Mouse (Mus musculus) heart, embryonic 16.5 days (tissue): Measurements from ENCODE around the gene Gpc6. TPM values are rescaled to one million over a fixed set of nuclear protein-coding genes. Genes with fewer than 3 reads are reported as not detected.

ENCODE experiments used
- ATAC-seq: fragments of 200-750 bp; cut with Nextera tagmentation; replicated peaks from 2 replicates; pipeline ENCODE4 v1.8.0; 2017; ENCODE audit warnings: moderate number of reproducible peaks; ENCODE audit not compliant: insufficient read depth, low FRiP score; ENCODE audit errors: extremely low read depth
- H3K27ac ChIP-seq: fragments of 300-500 bp; sonication (generic); 2 replicates; pipeline ENCODE4 v1.5.1; 2014; ENCODE audit warnings: mild to moderate bottlenecking, low read length, control low read depth, moderate library complexity
- H3K27me3 ChIP-seq: fragments of 300-500 bp; sonication (generic); 2 replicates; pipeline ENCODE4 v1.6.1; 2014; ENCODE audit warnings: low read length, mixed read lengths; ENCODE audit not compliant: control insufficient read depth, insufficient read depth
- H3K36me3 ChIP-seq: fragments of 300-500 bp; sonication (generic); 2 replicates; pipeline ENCODE4 v1.6.1; 2014; ENCODE audit not compliant: control insufficient read depth, insufficient read depth
- H3K4me1 ChIP-seq: fragments of 300-500 bp; sonication (generic); 2 replicates; pipeline ENCODE4 v1.6.1; 2014; ENCODE audit warnings: low read length, mixed read lengths; ENCODE audit not compliant: control insufficient read depth, insufficient read depth
- H3K4me2 ChIP-seq: fragments of 300-500 bp; sonication (generic); 2 replicates; pipeline ENCODE4 v1.6.1; 2014; ENCODE audit warnings: low read depth, mild to moderate bottlenecking, control low read depth, low read length
- H3K4me3 ChIP-seq: fragments of 300-500 bp; sonication (generic); 2 replicates; pipeline ENCODE4 v1.5.1; 2014; ENCODE audit warnings: mild to moderate bottlenecking, control low read depth, low read length
- H3K9ac ChIP-seq: fragments of 300-500 bp; sonication (generic); 2 replicates; pipeline ENCODE4 v1.6.1; 2014; ENCODE audit warnings: low read length, control low read depth
- H3K9me3 ChIP-seq: fragments of 300-500 bp; sonication (generic); replicated peaks from 2 replicates; pipeline ENCODE4 v1.6.1; 2016; ENCODE audit warnings: low read length; ENCODE audit not compliant: control insufficient read depth
- WGBS: fragments of 180-500 bp; shearing (Covaris S2); extraction: QIAGEN DNeasy Blood & Tissue Kit; methylation state at CpG from one replicate; pipeline ENCODE4 v1.1.7; 2014; 5-methylcytosine and 5-hydroxymethylcytosine counted together
- polyA plus RNA-seq: library from polyadenylated mRNA; unstranded; fragments of >200 nt; fragmentation: Nextera tagmentation; extraction: Ambion mirVana; gene quantifications from 2 replicates; pipeline ENCODE4 v1.2.1, GENCODE M21; 2015

The Gpc6 gene
- polyA plus RNA-seq, 1 experiment from 2014 or later, result 15.8 TPM

DNA sequence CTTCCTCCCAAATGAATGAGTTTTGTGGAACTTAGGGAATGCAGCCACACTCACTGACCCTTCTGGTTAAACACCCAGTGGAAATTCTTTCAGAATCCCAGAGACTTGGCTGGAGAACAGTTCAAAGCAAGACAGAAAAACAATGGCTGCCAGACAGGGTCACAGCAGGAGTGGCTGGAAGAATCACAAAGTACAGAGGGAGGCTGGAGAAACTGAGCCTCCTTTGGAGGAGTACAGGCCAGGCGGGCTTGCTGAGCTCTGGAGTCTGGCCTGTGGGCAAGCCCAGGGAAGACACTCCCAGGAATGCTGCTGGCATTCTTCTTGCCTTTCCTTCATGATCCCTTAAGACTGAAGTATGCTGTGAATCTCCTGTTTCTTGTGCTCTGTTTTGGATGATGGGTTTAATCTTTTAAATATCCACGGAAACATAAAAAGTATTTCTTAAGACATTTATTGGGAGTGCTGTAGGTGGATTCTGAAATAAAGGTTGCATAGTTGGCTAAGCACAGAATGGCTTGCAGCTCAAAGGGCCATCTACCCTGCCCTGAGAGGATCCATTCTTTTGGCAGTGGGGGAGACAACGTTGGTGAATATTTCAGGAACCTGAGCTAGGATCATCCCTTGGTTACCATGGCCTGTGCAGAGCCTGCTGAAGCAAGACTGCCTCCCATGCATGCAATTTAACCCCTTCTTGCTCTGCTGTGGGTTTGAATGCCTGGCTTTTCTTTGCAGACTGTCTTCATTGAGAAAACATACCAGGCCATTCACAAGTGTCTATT, 342.9 kb downstream of the Gpc6 start:
- Histone ChIP-seq H3K27ac (no peak overlapping the region), H3K9ac (no peak overlapping the region), H3K4me1 (no peaks in the 10 kb centered on the region), H3K27me3 (no peaks in the 10 kb centered on the region), H3K4me3 (no peak overlapping the region), H3K4me2 (no peak overlapping the region), H3K36me3 (no peaks in the 10 kb centered on the region), H3K9me3 (no peaks in the 10 kb centered on the region)
- ATAC-seq, result no peak
- 57% methylated on average over 3 of the region's 3 CpGs for WGBS

- 91% methylated on average over 3 of the region's 3 CpGs for WGBS
- H3K9me3 ChIP-seq, result no peaks in the 10 kb centered on the region
- no peaks in the 10 kb centered on the region for H3K4me1 ChIP-seq
- no peak overlapping the region for H3K4me2 ChIP-seq
- no peak for ATAC-seq
- H3K9ac ChIP-seq, result no peak overlapping the region
- no peaks in the 10 kb centered on the region for H3K36me3 ChIP-seq
- no peak overlapping the region for H3K4me3 ChIP-seq
- H3K27ac ChIP-seq, result no peak overlapping the region
- no peaks in the 10 kb centered on the region for H3K27me3 ChIP-seq
These were observed 358.5 kb downstream of the Gpc6 start for GRCm38 (mm10) chr14:117283631-117284030.

DNA sequence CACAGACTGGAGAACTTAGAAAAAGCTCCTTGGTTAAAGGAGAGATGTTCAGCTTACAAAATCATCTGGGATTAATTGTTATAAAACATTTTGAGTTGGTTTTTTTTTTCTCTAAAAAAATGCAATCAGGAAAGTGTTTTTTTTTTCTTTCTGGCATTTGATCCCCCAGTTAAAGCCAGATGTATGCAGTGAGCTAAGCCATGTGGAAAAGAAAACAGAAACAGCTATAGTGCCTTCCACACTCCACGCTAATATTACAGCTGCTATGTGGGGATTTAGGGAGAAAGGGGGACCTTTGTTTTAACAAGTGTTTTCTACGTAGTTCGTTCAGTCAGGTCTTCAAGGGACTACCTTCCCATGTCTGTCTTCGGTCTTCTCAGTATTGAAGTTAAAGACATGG, 368.6 kb downstream of the Gpc6 start:
- Histone ChIP-seq H3K27ac (no peak overlapping the region), H3K9me3 (no peaks in the 10 kb centered on the region), H3K4me2 (no peak overlapping the region), H3K36me3 (no peaks in the 10 kb centered on the region), H3K9ac (no peak overlapping the region), H3K4me3 (no peak overlapping the region), H3K4me1 (no peaks in the 10 kb centered on the region), H3K27me3 (no peaks in the 10 kb centered on the region)
- 86% methylated on average over 4 of the region's 4 CpGs for WGBS
- no peak for ATAC-seq

GRCm38 (mm10) chr14:117296207-117296838, 371.2 kb downstream of the Gpc6 start:
- H3K36me3 ChIP-seq, result no peaks in the 10 kb centered on the region
- no peak overlapping the region for H3K9ac ChIP-seq
- H3K4me2 ChIP-seq, result no peak overlapping the region
- no peak for ATAC-seq
- no peak overlapping the region for H3K4me3 ChIP-seq
- H3K9me3 ChIP-seq, result no peaks in the 10 kb centered on the region
- no peak overlapping the region for H3K27ac ChIP-seq
- no peaks in the 10 kb centered on the region for H3K27me3 ChIP-seq
- 90% methylated on average over 2 of the region's 2 CpGs for WGBS
- H3K4me1 ChIP-seq, result no peaks in the 10 kb centered on the region

GRCm38 (mm10) chr14:117301019-117301418, 375.9 kb downstream of the Gpc6 start:
- no peaks in the 10 kb centered on the region for H3K27me3 ChIP-seq
- no peak overlapping the region for H3K4me2 ChIP-seq
- no peak overlapping the region for H3K9ac ChIP-seq
- H3K9me3 ChIP-seq, result no peaks in the 10 kb centered on the region
- no peak overlapping the region for H3K27ac ChIP-seq
- WGBS, result 83% methylated on average over 3 of the region's 3 CpGs
- H3K4me1 ChIP-seq, result no peaks in the 10 kb centered on the region
- H3K36me3 ChIP-seq, result no peaks in the 10 kb centered on the region
- no peak overlapping the region for H3K4me3 ChIP-seq
- no peak for ATAC-seq

DNA sequence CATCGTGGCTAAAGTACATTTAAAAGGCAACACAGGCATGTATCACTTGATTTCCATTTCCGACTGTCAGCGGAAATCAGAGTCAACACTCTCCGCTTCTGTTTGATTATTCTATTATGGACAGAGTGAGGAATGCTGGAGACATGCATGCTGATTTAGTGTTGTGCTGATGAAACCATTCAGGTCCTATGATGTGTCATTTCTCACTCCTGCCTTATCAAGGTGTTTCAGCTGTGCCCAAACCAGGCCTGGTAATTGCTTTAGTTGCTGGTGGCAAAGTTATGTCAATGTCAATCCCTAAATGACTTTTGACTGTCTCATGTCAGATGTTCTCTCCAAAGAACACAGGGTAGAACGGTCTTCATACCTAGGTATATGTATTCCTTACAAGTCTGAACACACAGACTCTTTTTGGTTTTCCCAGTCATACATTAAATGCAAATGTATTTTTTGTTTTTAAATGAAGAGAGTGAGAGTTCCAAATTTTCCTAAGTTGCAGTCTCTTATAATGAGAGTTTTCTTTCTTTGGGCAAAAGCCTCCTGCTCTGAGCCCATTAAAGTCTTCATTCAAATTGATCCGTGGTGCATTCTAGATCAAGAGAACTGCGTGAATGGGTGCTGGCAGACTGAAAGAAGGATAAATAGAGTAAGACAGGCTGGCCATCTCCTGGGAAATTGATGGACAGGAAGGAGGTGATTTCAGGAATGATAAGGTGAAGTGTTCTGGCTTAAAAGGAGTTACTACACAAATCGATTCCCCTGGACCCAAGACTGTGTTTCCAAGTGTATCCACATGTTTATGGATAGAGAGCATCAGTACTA, 379.0 kb downstream of the Gpc6 start:
- Histone ChIP-seq H3K4me2 (no peak overlapping the region), H3K4me1 (no peaks in the 10 kb centered on the region), H3K9me3 (no peaks in the 10 kb centered on the region), H3K27ac (no peak overlapping the region), H3K36me3 (no peaks in the 10 kb centered on the region), H3K4me3 (no peak overlapping the region), H3K27me3 (no peaks in the 10 kb centered on the region), H3K9ac (no peak overlapping the region)
- WGBS, result 67% methylated on average over 8 of the region's 8 CpGs
- ATAC-seq, result no peak

DNA sequence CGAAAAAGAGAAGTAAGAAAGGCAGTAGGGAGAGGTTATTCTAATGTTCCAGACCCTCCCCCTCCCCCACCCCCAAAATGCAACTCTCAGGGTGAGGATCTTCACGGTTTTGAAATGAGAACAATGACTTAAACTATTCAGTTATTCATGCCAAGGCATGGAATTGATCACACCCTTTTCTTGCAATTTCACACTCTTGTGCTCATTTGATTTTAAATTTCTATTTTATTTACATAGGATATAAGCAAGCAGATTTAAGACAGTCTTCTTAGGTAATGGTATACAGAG, 379.6 kb downstream of the Gpc6 start:
- H3K9me3 ChIP-seq, result no peaks in the 10 kb centered on the region
- H3K4me1 ChIP-seq, result no peaks in the 10 kb centered on the region
- 80% methylated on average over 2 of the region's 2 CpGs for WGBS
- H3K27me3 ChIP-seq, result no peaks in the 10 kb centered on the region
- H3K36me3 ChIP-seq, result no peaks in the 10 kb centered on the region
- no peak overlapping the region for H3K27ac ChIP-seq
- no peak for ATAC-seq
- H3K4me3 ChIP-seq, result no peak overlapping the region
- H3K9ac ChIP-seq, result no peak overlapping the region
- H3K4me2 ChIP-seq, result no peak overlapping the region

DNA sequence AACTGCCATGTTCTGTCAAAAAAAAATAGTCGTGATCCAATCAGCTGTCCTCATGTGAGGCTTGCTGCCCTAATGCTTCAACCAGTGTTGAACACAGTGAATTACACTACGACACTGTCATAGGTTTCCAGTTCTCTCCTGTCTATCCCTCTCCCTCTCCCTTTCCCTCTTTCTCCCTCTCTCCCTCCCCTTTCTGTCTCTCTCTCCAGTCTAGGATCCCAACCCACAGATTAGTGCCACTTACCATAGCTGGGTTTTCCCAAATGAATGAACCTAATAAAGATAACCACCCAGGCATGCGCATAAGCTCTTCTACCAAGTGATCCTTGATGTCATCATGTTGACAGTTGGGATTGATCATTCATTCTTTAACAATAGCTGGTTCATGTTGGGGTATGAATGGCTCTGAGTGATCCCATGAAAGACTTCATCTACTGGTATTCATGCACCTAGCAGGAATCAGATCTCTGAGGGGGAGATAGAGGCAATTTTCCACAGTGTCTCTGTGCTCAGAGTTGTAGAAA, 384.9 kb downstream of the Gpc6 start:
- ATAC-seq, result no peak
- Histone ChIP-seq H3K9me3 (no peaks in the 10 kb centered on the region), H3K4me1 (no peaks in the 10 kb centered on the region), H3K27ac (no peak overlapping the region), H3K4me3 (no peak overlapping the region), H3K27me3 (no peaks in the 10 kb centered on the region), H3K4me2 (no peak overlapping the region), H3K9ac (no peak overlapping the region), H3K36me3 (no peaks in the 10 kb centered on the region)
- 80% methylated on average over 3 of the region's 3 CpGs for WGBS

GRCm38 (mm10) chr14:117324214-117324613, 399.1 kb downstream of the Gpc6 start:
- Histone ChIP-seq H3K9me3 (no peaks in the 10 kb centered on the region), H3K4me3 (no peak overlapping the region), H3K36me3 (no peaks in the 10 kb centered on the region), H3K27ac (no peak overlapping the region), H3K4me2 (no peak overlapping the region), H3K27me3 (no peaks in the 10 kb centered on the region), H3K4me1 (no peaks in the 10 kb centered on the region), H3K9ac (no peak overlapping the region)
- 76% methylated on average over 2 of the region's 2 CpGs for WGBS
- ATAC-seq, result no peak
